Mouse (Mus musculus) neural tube, embryonic 14.5 days (tissue): ENCODE results near the gene Degs2. TPM values are rescaled to one million over a fixed set of nuclear protein-coding genes. Genes with fewer than 3 reads are reported as not detected.

Experiments
- ATAC-seq: fragments of 200-750 bp; cut with Nextera tagmentation; 2 replicates; pipeline ENCODE4 v1.8.0; 2017; ENCODE audit warnings: low read depth, mild to moderate bottlenecking, moderate TSS enrichment, moderate library complexity
- H3K27ac ChIP-seq: fragments of 300-500 bp; sonication (generic); 2 replicates; pipeline ENCODE4 v1.5.1; 2014; ENCODE audit warnings: low read depth, mild to moderate bottlenecking, control low read depth, low read length, moderate library complexity, mixed read lengths
- H3K27me3 ChIP-seq: fragments of 300-500 bp; sonication (generic); 2 replicates; pipeline ENCODE4 v1.6.1; 2014; ENCODE audit warnings: low read length; ENCODE audit not compliant: control insufficient read depth, insufficient read depth
- H3K36me3 ChIP-seq: fragments of 300-500 bp; sonication (generic); 2 replicates; pipeline ENCODE4 v1.6.1; 2014; ENCODE audit warnings: low read length, mixed read lengths; ENCODE audit not compliant: control insufficient read depth, insufficient read depth
- H3K4me1 ChIP-seq: fragments of 300-500 bp; sonication (generic); 2 replicates; pipeline ENCODE4 v1.6.1; 2014; ENCODE audit warnings: low read length; ENCODE audit not compliant: control insufficient read depth, insufficient read depth
- H3K4me2 ChIP-seq: fragments of 300-500 bp; sonication (generic); 2 replicates; pipeline ENCODE4 v1.6.1; 2014; ENCODE audit warnings: mild to moderate bottlenecking, low read depth, low read length, control low read depth
- H3K4me3 ChIP-seq: fragments of 300-500 bp; sonication (generic); 2 replicates; pipeline ENCODE4 v1.5.1; 2014; ENCODE audit warnings: low read depth, low read length, control low read depth, mixed read lengths
- H3K9ac ChIP-seq: fragments of 300-500 bp; sonication (generic); replicated peaks from 2 replicates; pipeline ENCODE4 v1.6.1; 2014; ENCODE audit warnings: low read depth, mild to moderate bottlenecking, control low read depth, low read length, mixed read lengths
- H3K9me3 ChIP-seq: fragments of 300-500 bp; sonication (generic); 2 replicates; pipeline ENCODE4 v1.6.1; 2016; ENCODE audit warnings: low read length; ENCODE audit not compliant: control insufficient read depth
- WGBS: fragments of 180-500 bp; shearing (Covaris S2); extraction: QIAGEN DNeasy Blood & Tissue Kit; methylation state at CpG from one replicate; pipeline ENCODE4 v1.1.7; 2014; 5-methylcytosine and 5-hydroxymethylcytosine counted together
- polyA plus RNA-seq: library from polyadenylated mRNA; unstranded; fragments of >200 nt; fragmentation: Nextera tagmentation; extraction: Ambion mirVana; gene quantifications from 2 replicates; pipeline ENCODE4 v1.2.1, GENCODE M21; 2014

Degs2 gene
- polyA plus RNA-seq: 3.0 and 3.4 TPM in 2 replicates

DNA sequence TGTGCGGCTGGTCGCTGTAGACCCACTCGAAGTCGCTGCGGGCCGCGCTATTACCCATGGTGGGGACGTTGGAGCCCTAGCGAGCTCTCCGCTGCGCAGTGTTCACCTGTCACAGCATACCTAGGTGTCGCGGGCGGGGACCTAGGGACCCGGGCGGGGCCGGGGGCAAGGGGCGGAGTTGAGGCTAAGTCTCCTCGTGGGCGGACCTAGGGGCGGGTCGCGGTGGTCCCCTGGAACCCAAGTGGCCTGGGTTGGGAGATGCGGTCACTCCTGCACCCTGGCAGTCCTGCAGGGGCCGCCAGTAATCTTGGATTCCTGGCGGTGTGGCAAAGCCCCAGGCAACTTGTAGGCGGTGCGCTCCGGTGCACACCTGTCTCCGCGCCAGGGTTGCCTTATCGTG, at the start of gene Degs2:
Gene Degs2 (minus strand): TSS at position 131 of the 400 bp plus-strand sequence.
- Histone ChIP-seq H3K36me3 (no peaks in the 10 kb centered on the region), H3K4me2 (peak within 1 kb of the TSS; percentile 41), H3K9me3 (no peaks in the 10 kb centered on the region), H3K27ac (no peak within 1 kb of the TSS), H3K4me3 (peak within 1 kb of the TSS; percentile 16), H3K9ac (no peak within 1 kb of the TSS), H3K27me3 (peaks cover 8% of the 10 kb centered on the region), H3K4me1 (0 out of 2 replicates have a peak, but pooled peaks cover 4% of the 10 kb centered on the region)
- WGBS: 1% methylated on average over 32 of the region's 32 CpGs
- peak; percentile 41 for ATAC-seq

DNA sequence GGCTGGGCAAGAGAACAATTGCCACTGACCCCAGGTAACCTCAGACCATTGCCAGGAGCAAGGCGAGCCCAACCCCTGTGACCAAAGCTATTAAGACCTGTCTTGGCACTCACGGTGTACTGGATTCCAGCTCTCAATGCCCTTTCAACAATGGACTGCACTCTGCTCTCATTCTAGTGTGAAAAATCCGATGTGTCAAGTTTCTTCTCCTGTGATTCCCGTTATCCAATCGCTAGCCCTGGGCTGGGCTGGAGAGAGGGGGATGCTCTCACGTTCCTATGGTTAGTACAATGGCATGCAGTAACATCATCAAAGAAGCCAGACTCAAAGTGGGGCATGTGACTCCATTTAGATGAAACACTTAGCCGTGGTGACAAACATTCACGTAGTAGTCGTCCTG, 49.7 kb upstream of the Degs2 start:
- no peaks in the 10 kb centered on the region for H3K4me1 ChIP-seq
- 48% methylated on average over 9 of the region's 9 CpGs for WGBS

GRCm38 (mm10) chr12:108750226-108750625, 48.1 kb upstream of the Degs2 start:
- Histone ChIP-seq H3K9ac (no peak overlapping the region), H3K4me2 (no peak overlapping the region), H3K9me3 (no peaks in the 10 kb centered on the region), H3K4me1 (no peaks in the 10 kb centered on the region), H3K27me3 (no peaks in the 10 kb centered on the region), H3K4me3 (no peak overlapping the region), H3K27ac (no peak overlapping the region), H3K36me3 (no peaks in the 10 kb centered on the region)
- no peak for ATAC-seq
- 84% methylated on average over 3 of the region's 3 CpGs for WGBS

More for the DNA sequence above, 49.7 kb upstream of the Degs2 start:
- H3K27ac ChIP-seq: no peak overlapping the region
- no peak overlapping the region for H3K4me3 ChIP-seq
- no peak overlapping the region for H3K9ac ChIP-seq
- H3K27me3 ChIP-seq: no peaks in the 10 kb centered on the region
- no peak overlapping the region for H3K4me2 ChIP-seq
- no peaks in the 10 kb centered on the region for H3K36me3 ChIP-seq
- no peaks in the 10 kb centered on the region for H3K9me3 ChIP-seq
- ATAC-seq: no peak

DNA sequence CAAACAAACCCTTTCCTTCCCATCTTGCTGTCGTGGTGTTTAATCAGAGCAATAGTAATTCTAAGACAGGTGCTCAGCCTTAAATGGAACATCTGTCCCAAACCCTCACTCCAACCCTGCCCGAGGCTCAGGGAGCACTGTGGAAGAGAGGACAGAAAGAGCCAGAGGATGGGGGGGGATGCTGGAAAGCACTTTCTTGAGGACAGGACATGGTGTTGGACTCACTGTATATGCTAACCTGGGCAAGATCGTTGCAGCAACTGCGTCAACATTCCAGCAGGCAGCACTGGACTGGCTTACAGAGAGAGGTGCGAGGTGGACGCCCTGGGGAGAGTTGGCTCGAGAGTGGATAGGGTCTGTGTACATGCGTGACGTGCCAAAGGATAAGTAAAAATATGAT, 47.3 kb upstream of the Degs2 start:
- Histone ChIP-seq H3K4me2 (no peak overlapping the region), H3K4me3 (no peak overlapping the region), H3K27me3 (no peaks in the 10 kb centered on the region), H3K9me3 (no peaks in the 10 kb centered on the region), H3K36me3 (no peaks in the 10 kb centered on the region), H3K27ac (no peak overlapping the region), H3K9ac (no peak overlapping the region), H3K4me1 (no peaks in the 10 kb centered on the region)
- ATAC-seq: no peak
- WGBS: 88% methylated on average over 9 of the region's 9 CpGs

GRCm38 (mm10) chr12:108749019-108749418, 46.9 kb upstream of the Degs2 start:
- WGBS: 81% methylated on average over 6 of the region's 6 CpGs
- Histone ChIP-seq H3K4me1 (no peaks in the 10 kb centered on the region), H3K36me3 (no peaks in the 10 kb centered on the region), H3K4me2 (no peak overlapping the region), H3K27me3 (no peaks in the 10 kb centered on the region), H3K9ac (no peak overlapping the region), H3K4me3 (no peak overlapping the region), H3K27ac (no peak overlapping the region), H3K9me3 (no peaks in the 10 kb centered on the region)
- ATAC-seq: no peak

GRCm38 (mm10) chr12:108745990-108746389, 43.9 kb upstream of the Degs2 start:
- Histone ChIP-seq H3K9ac (no peak overlapping the region), H3K9me3 (no peaks in the 10 kb centered on the region), H3K27ac (no peak overlapping the region), H3K4me3 (no peak overlapping the region), H3K4me1 (no peaks in the 10 kb centered on the region), H3K4me2 (no peak overlapping the region), H3K36me3 (no peaks in the 10 kb centered on the region), H3K27me3 (no peaks in the 10 kb centered on the region)
- no peak for ATAC-seq

DNA sequence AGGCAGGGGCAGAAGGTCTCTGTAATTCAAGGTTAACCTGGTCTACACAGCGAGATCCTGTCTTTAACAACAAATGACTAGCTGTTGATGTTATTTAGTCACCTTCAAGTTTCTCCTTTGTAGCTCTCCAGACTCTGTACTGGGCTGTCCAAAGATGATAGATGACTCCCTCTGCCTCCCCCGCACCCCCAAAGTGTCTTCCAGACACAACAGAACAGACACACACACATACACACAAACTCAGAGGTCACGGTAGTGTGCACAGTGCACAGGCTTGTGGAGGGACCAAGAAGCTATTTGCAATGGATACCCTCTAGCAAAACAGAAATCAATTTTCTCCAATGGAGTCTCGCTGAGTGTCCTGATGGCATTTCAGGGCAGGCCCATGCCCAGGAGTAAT, 40.1 kb upstream of the Degs2 start:
- WGBS: 84% methylated on average over 4 of the region's 4 CpGs
- H3K4me1 ChIP-seq: no peaks in the 10 kb centered on the region
- ATAC-seq: no peak

DNA sequence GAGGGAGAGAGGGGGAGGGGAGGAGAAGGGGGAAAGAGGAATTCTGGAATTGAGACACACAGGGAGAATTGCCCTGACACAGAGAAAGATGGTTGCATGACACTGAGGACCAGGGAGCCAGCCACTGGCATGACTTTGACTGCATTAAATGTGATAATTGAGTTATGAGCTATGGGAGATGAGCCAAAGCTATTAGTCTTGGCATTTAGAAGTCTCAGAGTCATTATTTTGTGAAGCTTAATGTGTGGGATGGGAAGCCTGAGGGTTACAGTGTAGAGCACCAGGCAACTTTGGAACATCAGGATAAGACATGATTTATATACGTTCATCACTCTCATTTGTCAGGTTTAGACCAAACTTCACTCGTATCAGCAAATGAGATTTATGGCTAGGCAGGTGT, 39.4 kb upstream of the Degs2 start:
- ATAC-seq: no peak
- H3K9ac ChIP-seq: no peak overlapping the region
- no peak overlapping the region for H3K4me2 ChIP-seq
- WGBS: 78% methylated on average over 2 of the region's 2 CpGs
- H3K4me1 ChIP-seq: no peaks in the 10 kb centered on the region
- no peaks in the 10 kb centered on the region for H3K27me3 ChIP-seq
- no peak overlapping the region for H3K4me3 ChIP-seq
- no peaks in the 10 kb centered on the region for H3K9me3 ChIP-seq
- H3K27ac ChIP-seq: no peak overlapping the region
- H3K36me3 ChIP-seq: no peaks in the 10 kb centered on the region

More for the DNA sequence above, 40.1 kb upstream of the Degs2 start:
- Histone ChIP-seq H3K9me3 (no peaks in the 10 kb centered on the region), H3K4me3 (no peak overlapping the region), H3K27me3 (no peaks in the 10 kb centered on the region), H3K4me2 (no peak overlapping the region), H3K27ac (no peak overlapping the region), H3K36me3 (no peaks in the 10 kb centered on the region), H3K9ac (no peak overlapping the region)

GRCm38 (mm10) chr12:108738745-108739144, 36.6 kb upstream of the Degs2 start:
- H3K9me3 ChIP-seq: no peaks in the 10 kb centered on the region
- H3K27me3 ChIP-seq: no peaks in the 10 kb centered on the region
- H3K36me3 ChIP-seq: no peaks in the 10 kb centered on the region
- H3K27ac ChIP-seq: no peak overlapping the region
- no peak overlapping the region for H3K4me2 ChIP-seq
- ATAC-seq: no peak
- H3K9ac ChIP-seq: no peak overlapping the region
- no peaks in the 10 kb centered on the region for H3K4me1 ChIP-seq
- 91% methylated on average over 12 of the region's 12 CpGs for WGBS
- no peak overlapping the region for H3K4me3 ChIP-seq

- no peaks in the 10 kb centered on the region for H3K27me3 ChIP-seq
- ATAC-seq: no peak
- 93% methylated on average over 7 of the region's 7 CpGs for WGBS
Measured at GRCm38 (mm10) chr12:108737838-108738237, 35.7 kb upstream of the Degs2 start.

More at GRCm38 (mm10) chr12:108737838-108738237, 35.7 kb upstream of the Degs2 start:
- no peak overlapping the region for H3K4me3 ChIP-seq
- H3K4me1 ChIP-seq: no peaks in the 10 kb centered on the region
- no peak overlapping the region for H3K9ac ChIP-seq
- H3K9me3 ChIP-seq: no peaks in the 10 kb centered on the region
- H3K36me3 ChIP-seq: no peaks in the 10 kb centered on the region
- H3K27ac ChIP-seq: no peak overlapping the region
- H3K4me2 ChIP-seq: no peak overlapping the region
